Mouse (Mus musculus) forebrain, embryonic 16.5 days (tissue): ENCODE results near the gene Tnfsf9. TPM values are rescaled to one million over a fixed set of nuclear protein-coding genes. Genes with fewer than 3 reads are reported as not detected.

Source experiments
- ATAC-seq: fragments of 200-750 bp; cut with Nextera tagmentation; 2 replicates; pipeline ENCODE4 v1.8.0; 2017; ENCODE audit warnings: mild to moderate bottlenecking, moderate library complexity
- H3K27ac ChIP-seq: fragments of 300-500 bp; sonication (generic); 2 replicates; pipeline ENCODE4 v1.5.1; 2014; ENCODE audit warnings: low read length, control low read depth
- H3K27me3 ChIP-seq: fragments of 300-500 bp; sonication (generic); replicated peaks from 2 replicates; pipeline ENCODE4 v1.6.1; 2014; ENCODE audit warnings: low read length; ENCODE audit not compliant: control insufficient read depth, insufficient read depth
- H3K36me3 ChIP-seq: fragments of 300-500 bp; sonication (generic); 2 replicates; pipeline ENCODE4 v1.6.1; 2014; ENCODE audit not compliant: control insufficient read depth, insufficient read depth
- H3K4me1 ChIP-seq: fragments of 300-500 bp; sonication (generic); replicated peaks from 2 replicates; pipeline ENCODE4 v1.6.1; 2014; ENCODE audit warnings: low read length; ENCODE audit not compliant: control insufficient read depth, insufficient read depth
- H3K4me2 ChIP-seq: fragments of 300-500 bp; sonication (generic); 2 replicates; pipeline ENCODE4 v1.6.1; 2014; ENCODE audit warnings: mild to moderate bottlenecking, low read length, control low read depth
- H3K4me3 ChIP-seq: fragments of 300-500 bp; sonication (generic); replicated peaks from 2 replicates; pipeline ENCODE4 v1.5.1; 2014; ENCODE audit warnings: mild to moderate bottlenecking, low read length, control low read depth
- H3K9ac ChIP-seq: fragments of 300-500 bp; sonication (generic); replicated peaks from 2 replicates; pipeline ENCODE4 v1.6.1; 2014; ENCODE audit warnings: low read depth, low read length, control low read depth
- H3K9me3 ChIP-seq: fragments of 300-500 bp; sonication (generic); 2 replicates; pipeline ENCODE4 v1.6.1; 2016; ENCODE audit warnings: low read length; ENCODE audit not compliant: control insufficient read depth
- WGBS: fragments of 180-500 bp; shearing (Covaris S2); extraction: QIAGEN DNeasy Blood & Tissue Kit; methylation state at CpG from one replicate; pipeline ENCODE4 v1.1.7; 2014; 5-methylcytosine and 5-hydroxymethylcytosine counted together
- polyA plus RNA-seq: library from polyadenylated mRNA; unstranded; fragments of >200 nt; fragmentation: Nextera tagmentation; extraction: Ambion mirVana; gene quantifications from 2 replicates; pipeline ENCODE4 v1.2.1, GENCODE M21; 2015

The Tnfsf9 gene
- polyA plus RNA-seq, 1 experiment from 2014 or later: 10.1 TPM

DNA sequence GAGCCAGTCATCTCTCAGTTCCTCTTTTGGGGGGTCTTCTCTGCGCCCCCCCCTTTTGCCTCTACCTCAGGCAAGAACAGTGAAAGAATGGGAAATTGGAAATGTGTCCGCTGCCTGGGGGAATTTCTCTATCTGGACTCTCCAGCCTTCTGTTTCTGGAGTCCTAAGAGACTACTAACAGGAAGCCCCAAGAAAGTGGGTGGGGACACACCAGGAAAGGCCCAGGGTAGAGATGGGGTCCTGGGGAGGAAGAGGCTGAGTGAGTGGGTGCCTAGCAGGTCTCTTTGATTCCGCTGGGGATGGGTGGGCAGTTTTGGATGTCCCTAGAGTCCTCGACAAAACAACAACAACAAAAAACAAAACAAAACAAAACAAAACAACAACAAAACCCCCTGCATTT, 629 bp upstream of the Tnfsf9 start:
- Histone ChIP-seq H3K27ac (no peak overlapping the region), H3K4me2 (peak overlapping the region; percentile 53), H3K9me3 (no peaks in the 10 kb centered on the region), H3K4me1 (peaks cover 21% of the 10 kb centered on the region), H3K36me3 (no peaks in the 10 kb centered on the region), H3K4me3 (peak overlapping the region; percentile 87), H3K9ac (no peak overlapping the region; the same call in 1 of the 2 replicates), H3K27me3 (no peaks in the 10 kb centered on the region)
- ATAC-seq: peak; percentile 19
- 44% methylated on average over 4 of the region's 4 CpGs for WGBS

DNA sequence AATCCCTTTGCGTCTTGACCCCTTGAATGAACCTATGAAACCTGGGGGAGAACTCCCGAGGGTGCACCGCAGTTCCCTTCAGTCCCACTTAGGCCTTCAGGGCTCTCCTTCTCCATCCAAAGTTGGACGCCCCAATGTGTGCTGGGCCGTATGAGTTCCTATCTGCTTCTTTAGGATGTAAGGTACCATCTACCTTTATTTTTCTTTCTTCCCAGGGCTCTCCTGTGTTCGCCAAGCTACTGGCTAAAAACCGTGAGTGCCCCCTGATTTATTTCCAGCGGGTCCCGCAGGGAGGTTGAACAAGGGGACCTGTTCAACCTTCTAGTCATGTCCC, 877 bp downstream of the Tnfsf9 start:
- Histone ChIP-seq H3K4me3 (peak overlapping the region; percentile 87), H3K9me3 (no peaks in the 10 kb centered on the region), H3K4me1 (peaks cover 21% of the 10 kb centered on the region), H3K9ac (peak overlapping the region; percentile 89), H3K36me3 (no peaks in the 10 kb centered on the region), H3K4me2 (peak overlapping the region; percentile 53), H3K27me3 (no peaks in the 10 kb centered on the region), H3K27ac (no peak overlapping the region)
- ATAC-seq: no peak
- WGBS: 3% methylated on average over 9 of the region's 9 CpGs

DNA sequence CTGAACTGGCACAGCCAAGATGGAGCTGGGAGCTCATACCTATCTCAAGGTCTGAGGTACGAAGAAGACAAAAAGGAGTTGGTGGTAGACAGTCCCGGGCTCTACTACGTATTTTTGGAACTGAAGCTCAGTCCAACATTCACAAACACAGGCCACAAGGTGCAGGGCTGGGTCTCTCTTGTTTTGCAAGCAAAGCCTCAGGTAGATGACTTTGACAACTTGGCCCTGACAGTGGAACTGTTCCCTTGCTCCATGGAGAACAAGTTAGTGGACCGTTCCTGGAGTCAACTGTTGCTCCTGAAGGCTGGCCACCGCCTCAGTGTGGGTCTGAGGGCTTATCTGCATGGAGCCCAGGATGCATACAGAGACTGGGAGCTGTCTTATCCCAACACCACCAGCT, 1.9 kb downstream of the Tnfsf9 start:
- H3K9ac ChIP-seq: no peak overlapping the region
- 89% methylated on average over 5 of the region's 5 CpGs for WGBS
- no peak overlapping the region for H3K4me3 ChIP-seq
- H3K4me1 ChIP-seq: peaks cover 21% of the 10 kb centered on the region
- no peaks in the 10 kb centered on the region for H3K36me3 ChIP-seq
- H3K9me3 ChIP-seq: no peaks in the 10 kb centered on the region
- no peaks in the 10 kb centered on the region for H3K27me3 ChIP-seq
- H3K4me2 ChIP-seq: 0 out of 2 replicates have a peak overlapping the region, but pooled peaks have one; percentile 1
- ATAC-seq: no peak
- H3K27ac ChIP-seq: no peak overlapping the region

DNA sequence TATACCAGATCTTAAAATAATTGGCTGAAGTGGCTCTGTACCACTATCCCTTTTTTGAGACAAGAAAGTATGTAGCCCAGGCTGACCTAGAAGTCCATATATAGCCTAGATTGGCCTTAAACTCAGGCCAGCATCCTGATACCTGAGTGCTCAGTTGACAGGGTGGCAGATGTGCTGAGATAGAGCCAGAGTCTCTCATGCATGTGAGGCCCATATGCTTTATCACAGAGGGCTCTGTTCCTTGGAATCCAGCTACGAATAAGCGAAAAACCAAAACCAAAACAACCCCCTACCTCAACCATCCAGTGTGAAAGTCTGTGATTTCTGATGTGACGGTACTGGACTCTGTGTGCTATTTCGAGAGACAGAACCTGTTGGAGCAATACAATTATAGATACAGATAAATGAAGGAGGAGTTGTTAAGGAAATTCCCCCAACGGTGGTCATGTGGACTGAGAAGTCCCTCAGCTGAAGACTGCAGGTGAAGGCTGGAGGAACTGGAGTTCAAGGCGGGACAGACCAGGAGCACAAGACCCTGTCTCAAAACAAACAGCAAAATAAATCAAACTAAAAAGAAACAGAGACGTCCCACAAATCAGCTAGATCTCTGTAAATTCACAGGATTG, 3.0 kb downstream of the Tnfsf9 start:
- WGBS: 81% methylated on average over 7 of the region's 7 CpGs
- no peak overlapping the region for H3K4me3 ChIP-seq
- no peak overlapping the region for H3K4me2 ChIP-seq
- H3K9me3 ChIP-seq: no peaks in the 10 kb centered on the region
- H3K36me3 ChIP-seq: no peaks in the 10 kb centered on the region
- no peak for ATAC-seq
- H3K4me1 ChIP-seq: peaks cover 21% of the 10 kb centered on the region
- no peak overlapping the region for H3K9ac ChIP-seq
- no peak overlapping the region for H3K27ac ChIP-seq
- no peaks in the 10 kb centered on the region for H3K27me3 ChIP-seq

DNA sequence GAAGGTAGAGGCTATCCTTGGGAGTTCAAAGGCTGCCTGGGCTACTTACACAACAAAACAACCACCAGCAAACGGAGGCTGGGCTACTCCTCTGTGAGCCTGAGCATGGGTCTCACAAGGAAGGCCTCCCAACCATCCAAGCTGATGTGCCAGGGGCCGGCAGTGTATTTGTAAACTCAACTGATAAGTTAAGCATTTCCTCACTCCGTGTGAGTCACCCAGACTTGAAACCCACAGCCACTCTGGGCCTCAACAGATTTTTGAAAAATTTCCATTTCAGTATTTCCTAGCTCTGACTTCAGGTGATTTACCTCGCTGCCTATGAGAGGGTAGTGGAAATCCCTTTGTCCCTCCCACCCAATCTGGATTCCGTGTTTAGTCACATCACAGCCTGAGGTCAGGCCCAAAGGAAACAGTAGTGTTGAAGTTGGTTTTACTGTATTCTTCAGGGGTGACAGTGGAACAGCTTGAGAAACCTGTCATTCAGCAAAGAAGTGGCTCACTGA, 3.6 kb downstream of the Tnfsf9 start:
- Histone ChIP-seq H3K4me3 (no peak overlapping the region), H3K9me3 (no peaks in the 10 kb centered on the region), H3K36me3 (no peaks in the 10 kb centered on the region), H3K4me2 (no peak overlapping the region), H3K27ac (no peak overlapping the region), H3K9ac (no peak overlapping the region), H3K27me3 (no peaks in the 10 kb centered on the region), H3K4me1 (peaks cover 21% of the 10 kb centered on the region)
- ATAC-seq: no peak
- WGBS: 69% methylated on average over 5 of the region's 5 CpGs

DNA sequence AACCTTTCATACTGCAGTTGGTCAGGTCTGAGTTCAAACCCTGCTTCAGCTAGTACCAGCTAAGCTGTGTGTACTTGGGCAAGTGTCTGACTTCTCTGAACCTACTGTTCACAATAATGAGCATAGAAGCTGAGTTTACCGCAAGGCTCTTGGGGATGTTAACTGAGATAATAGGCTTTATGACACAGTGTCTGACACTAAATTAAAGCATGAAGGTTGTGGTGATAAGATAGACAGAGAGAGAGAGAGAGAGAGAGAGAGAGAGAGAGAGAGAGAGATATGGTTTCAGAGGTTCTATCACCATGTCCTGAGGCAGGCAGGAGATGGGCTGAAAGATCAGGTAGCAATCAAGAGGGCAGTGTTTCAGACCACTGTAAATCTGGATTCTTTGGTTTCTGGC, 4.9 kb downstream of the Tnfsf9 start:
- WGBS: 97% methylated on average over 1 of the region's 1 CpGs
- no peak for ATAC-seq

DNA sequence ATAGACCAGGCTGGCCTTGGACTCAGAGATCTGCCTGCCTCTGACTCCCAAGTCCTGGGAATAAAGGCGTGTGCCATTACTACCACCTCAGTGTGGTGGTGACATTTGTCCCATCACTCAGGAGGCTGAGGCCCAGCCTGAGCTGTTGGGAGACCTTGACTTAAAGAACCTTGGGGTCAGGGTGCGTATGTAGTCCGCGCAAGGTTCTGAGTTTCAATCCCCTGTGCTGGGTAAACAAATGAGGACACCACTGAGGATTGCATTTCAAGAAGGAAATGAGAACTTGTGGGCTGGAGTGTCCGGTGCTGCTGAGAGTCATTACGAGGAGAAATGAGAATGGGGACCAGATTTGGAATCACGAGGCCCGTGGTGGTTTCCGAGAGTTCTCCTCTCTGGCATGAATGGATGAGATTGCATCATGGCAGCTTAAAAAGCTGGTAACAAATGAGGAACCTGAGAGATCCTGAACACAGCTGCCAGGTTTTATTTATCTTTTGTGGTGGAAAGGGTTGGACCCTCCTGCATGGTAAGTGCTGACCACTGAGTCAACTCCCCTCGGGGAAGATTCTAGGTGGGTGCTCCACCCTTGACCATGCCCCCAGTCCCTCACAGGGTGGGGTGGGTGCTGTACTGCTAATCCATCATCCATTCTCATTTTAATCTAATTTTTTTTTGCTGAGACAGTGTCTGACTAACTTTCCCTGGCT, 7.8 kb downstream of the Tnfsf9 start:
- ATAC-seq: no peak
- no peak overlapping the region for H3K27ac ChIP-seq
- H3K4me1 ChIP-seq: no peaks in the 10 kb centered on the region
- H3K36me3 ChIP-seq: no peaks in the 10 kb centered on the region
- H3K4me3 ChIP-seq: no peak overlapping the region
- H3K4me2 ChIP-seq: no peak overlapping the region
- no peak overlapping the region for H3K9ac ChIP-seq
- H3K27me3 ChIP-seq: no peaks in the 10 kb centered on the region
- WGBS: 86% methylated on average over 10 of the region's 10 CpGs
- no peaks in the 10 kb centered on the region for H3K9me3 ChIP-seq

More for the DNA sequence above, 4.9 kb downstream of the Tnfsf9 start:
- Histone ChIP-seq H3K36me3 (no peaks in the 10 kb centered on the region), H3K4me3 (no peak overlapping the region), H3K9me3 (no peaks in the 10 kb centered on the region), H3K9ac (no peak overlapping the region), H3K27me3 (no peaks in the 10 kb centered on the region), H3K27ac (no peak overlapping the region), H3K4me2 (no peak overlapping the region), H3K4me1 (peaks cover 14% of the 10 kb centered on the region)

DNA sequence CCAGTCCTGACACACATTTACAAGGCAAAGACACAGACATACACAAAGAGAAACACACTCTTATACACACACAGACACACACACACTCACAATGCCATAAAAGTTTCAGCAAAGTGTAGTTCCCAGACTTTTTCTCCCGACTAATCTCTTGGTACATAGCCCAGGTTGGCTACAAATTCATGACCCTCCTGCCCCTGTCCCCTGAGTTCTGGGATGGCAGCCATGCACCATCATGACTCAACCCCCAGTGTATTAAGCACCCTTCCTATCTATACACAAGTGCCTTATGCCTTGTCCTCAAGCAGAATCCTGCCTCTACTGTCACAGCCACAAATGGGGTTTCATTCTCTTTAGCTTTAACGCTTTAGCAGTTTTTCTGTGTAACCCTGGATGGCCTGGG, 11.7 kb downstream of the Tnfsf9 start:
- Histone ChIP-seq H3K9ac (no peak overlapping the region), H3K27me3 (no peaks in the 10 kb centered on the region), H3K27ac (no peak overlapping the region), H3K4me2 (no peak overlapping the region), H3K36me3 (no peaks in the 10 kb centered on the region), H3K4me3 (no peak overlapping the region), H3K9me3 (no peaks in the 10 kb centered on the region), H3K4me1 (no peaks in the 10 kb centered on the region)
- ATAC-seq: no peak
- WGBS: 75% methylated on average over 2 of the region's 2 CpGs

DNA sequence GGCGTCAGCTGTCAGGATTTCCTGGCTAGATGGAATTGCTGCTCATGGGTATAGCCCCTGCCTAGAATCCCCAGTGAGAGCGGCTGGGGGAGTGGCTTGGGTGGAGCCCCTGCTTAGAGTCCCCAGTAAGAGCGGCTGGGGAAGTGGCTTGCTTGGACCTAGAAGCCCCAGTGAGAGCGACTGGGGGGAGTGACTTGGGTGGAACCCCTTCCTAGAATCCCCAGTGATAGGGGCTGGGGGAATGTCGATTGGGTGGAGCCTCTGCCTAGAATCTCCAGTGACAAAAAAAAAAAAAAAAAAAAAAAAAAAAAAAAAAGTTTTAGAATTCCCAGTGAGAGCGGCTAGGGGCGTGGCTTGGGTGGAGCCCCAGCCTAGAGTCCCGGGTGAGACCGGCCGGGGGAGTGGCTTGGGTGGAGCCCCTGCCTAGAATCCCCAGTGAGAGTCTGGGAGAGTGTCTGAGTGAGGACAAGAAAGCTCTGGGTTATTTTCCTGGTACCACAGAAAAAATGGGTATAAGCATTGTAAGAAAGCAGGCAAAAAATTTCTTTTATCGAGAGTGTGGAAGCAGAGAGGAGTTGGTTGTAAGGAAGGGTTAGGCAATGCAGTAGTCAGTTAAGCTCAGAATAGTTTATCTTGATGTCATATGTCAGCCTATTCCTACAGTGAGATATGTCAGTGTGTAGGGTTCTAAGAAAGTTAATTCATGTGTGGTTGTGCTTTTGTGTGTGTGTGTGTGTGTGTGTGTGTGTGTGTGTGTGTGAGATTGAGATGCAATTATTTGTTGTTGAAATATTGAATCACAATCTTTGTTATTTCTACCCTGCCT, 13.6 kb downstream of the Tnfsf9 start:
- H3K27ac ChIP-seq: no peak overlapping the region
- H3K9ac ChIP-seq: no peak overlapping the region
- WGBS: 4% methylated on average over 11 of the region's 11 CpGs
- peak; percentile 67 for ATAC-seq
- no peak overlapping the region for H3K4me3 ChIP-seq
- no peaks in the 10 kb centered on the region for H3K36me3 ChIP-seq
- H3K27me3 ChIP-seq: no peaks in the 10 kb centered on the region
- no peaks in the 10 kb centered on the region for H3K9me3 ChIP-seq
- H3K4me1 ChIP-seq: no peaks in the 10 kb centered on the region
- peak overlapping the region; percentile 16; the same call in 1 of the 2 replicates for H3K4me2 ChIP-seq
